Mouse (Mus musculus) E14TG2a.4 (cell line): ENCODE data around the gene Engase.

Experiments used
- CTCF ChIP-seq: conservative IDR thresholded peaks from 2 replicates; pipeline ENCODE4 v1.5.1; 2014; ENCODE audit warnings: low read length
- NANOG ChIP-seq: IDR thresholded peaks from 2 replicates; pipeline ENCODE4 v1.6.1; 2014; ENCODE audit warnings: borderline replicate concordance, low read length, mixed read lengths

- no peak for TF ChIP-seq CTCF
- no peak for TF ChIP-seq NANOG
Observed at GRCm38 (mm10) chr11:118518743-118519142, 42.1 kb downstream of the Engase start.
